Mouse (Mus musculus) hindbrain, embryonic 10.5 days (tissue): ENCODE results near the gene Frem1. TPM values are rescaled to one million over a fixed set of nuclear protein-coding genes. Genes with fewer than 3 reads are reported as not detected.
A peak's percentile ranks its signal among the peaks of the same experiment; 100 is the strongest.

Experiments used
- DNase-seq: peaks from one replicate; pipeline ENCODE4 v3.0.0-alpha.2; 2017; ENCODE audit warnings: low spot score
- H3K27ac ChIP-seq: fragments of 300-500 bp; sonication (generic); 2 replicates; pipeline ENCODE4 v1.5.1; 2016; ENCODE audit warnings: mild to moderate bottlenecking, moderate library complexity
- H3K27me3 ChIP-seq: fragments of 300-500 bp; sonication (generic); 2 replicates; pipeline ENCODE4 v1.6.1; 2016; ENCODE audit warnings: mild to moderate bottlenecking; ENCODE audit not compliant: poor library complexity, insufficient read depth, severe bottlenecking
- H3K36me3 ChIP-seq: fragments of 300-500 bp; sonication (generic); 2 replicates; pipeline ENCODE4 v1.6.1; 2016; ENCODE audit warnings: mild to moderate bottlenecking, moderate library complexity
- H3K4me1 ChIP-seq: fragments of 300-500 bp; sonication (generic); replicated peaks from 2 replicates; pipeline ENCODE4 v1.6.1; 2016; ENCODE audit warnings: mild to moderate bottlenecking
- H3K4me3 ChIP-seq: fragments of 300-500 bp; sonication (generic); 2 replicates; pipeline ENCODE4 v1.5.1; 2016; ENCODE audit warnings: mild to moderate bottlenecking, moderate library complexity
- H3K9me3 ChIP-seq: fragments of 300-500 bp; sonication (generic); 2 replicates; pipeline ENCODE4 v1.6.1; 2016; ENCODE audit warnings: mild to moderate bottlenecking, moderate library complexity
- WGBS: fragments of 180-500 bp; shearing (Covaris S2); methylation state at CpG from one replicate; pipeline ENCODE4 v1.1.7; 2016; 5-methylcytosine and 5-hydroxymethylcytosine counted together
- polyA plus RNA-seq: library from polyadenylated mRNA; unstranded; fragments of >200 nt; fragmentation: Nextera tagmentation; extraction: Ambion mirVana; gene quantifications from 2 replicates; pipeline ENCODE4 v1.2.1, GENCODE M21; 2016

The Frem1 gene
- polyA plus RNA-seq, 1 experiment from 2014 or later: 5.7 TPM

- no peak overlapping the region for H3K27ac ChIP-seq
- no peak overlapping the region for H3K4me3 ChIP-seq
- WGBS: 89% methylated on average over 8 of the region's 8 CpGs
- H3K9me3 ChIP-seq: no peaks in the 10 kb centered on the region
- no peak for DNase-seq
- peaks cover 24% of the 10 kb centered on the region for H3K36me3 ChIP-seq
- H3K4me1 ChIP-seq: no peaks in the 10 kb centered on the region; the same call in 1 of the 2 replicates
- no peaks in the 10 kb centered on the region for H3K27me3 ChIP-seq
Measured at GRCm38 (mm10) chr4:82946721-82947120, 105.4 kb downstream of the Frem1 start.

- Histone ChIP-seq H3K36me3 (peaks cover 24% of the 10 kb centered on the region), H3K4me3 (no peak overlapping the region), H3K9me3 (no peaks in the 10 kb centered on the region), H3K27ac (peak overlapping the region; percentile 69; the same call in 1 of the 2 replicates), H3K4me1 (no peaks in the 10 kb centered on the region; the same call in 1 of the 2 replicates), H3K27me3 (no peaks in the 10 kb centered on the region)
- WGBS: 77% methylated on average over 3 of the region's 3 CpGs
- DNase-seq: no peak
Measured at GRCm38 (mm10) chr4:82946276-82946612, 105.9 kb downstream of the Frem1 start.

- Histone ChIP-seq H3K4me3 (no peak overlapping the region), H3K9me3 (no peaks in the 10 kb centered on the region), H3K36me3 (peaks cover 24% of the 10 kb centered on the region), H3K4me1 (no peaks in the 10 kb centered on the region), H3K27me3 (no peaks in the 10 kb centered on the region), H3K27ac (peak overlapping the region; percentile 69; the same call in 1 of the 2 replicates)
- DNase-seq: no peak
- WGBS: 78% methylated on average over 9 of the region's 9 CpGs
Measured at GRCm38 (mm10) chr4:82945572-82946275, 106.4 kb downstream of the Frem1 start.

- peaks cover 21% of the 10 kb centered on the region for H3K36me3 ChIP-seq
- H3K4me3 ChIP-seq: no peak overlapping the region
- 92% methylated on average over 5 of the region's 5 CpGs for WGBS
- no peak overlapping the region for H3K27ac ChIP-seq
- H3K9me3 ChIP-seq: no peaks in the 10 kb centered on the region
- H3K27me3 ChIP-seq: no peaks in the 10 kb centered on the region
- no peak for DNase-seq
- no peaks in the 10 kb centered on the region for H3K4me1 ChIP-seq
Measured at GRCm38 (mm10) chr4:82940680-82941079, 111.5 kb downstream of the Frem1 start.

- Histone ChIP-seq H3K9me3 (no peaks in the 10 kb centered on the region), H3K4me3 (no peak overlapping the region), H3K36me3 (peaks cover 21% of the 10 kb centered on the region), H3K4me1 (no peaks in the 10 kb centered on the region), H3K27ac (no peak overlapping the region), H3K27me3 (no peaks in the 10 kb centered on the region)
- DNase-seq: no peak
- 87% methylated on average over 13 of the region's 13 CpGs for WGBS
Measured at GRCm38 (mm10) chr4:82940248-82940647, 111.9 kb downstream of the Frem1 start.

GRCm38 (mm10) chr4:82934308-82934707, 117.8 kb downstream of the Frem1 start:
- H3K27me3 ChIP-seq: no peaks in the 10 kb centered on the region
- peaks cover 8% of the 10 kb centered on the region; the same call in 1 of the 2 replicates for H3K36me3 ChIP-seq
- 0 out of 2 replicates have a peak, but pooled peaks cover 3% of the 10 kb centered on the region for H3K4me1 ChIP-seq
- peak overlapping the region; percentile 40; the same call in 1 of the 2 replicates for H3K27ac ChIP-seq
- DNase-seq: no peak
- H3K4me3 ChIP-seq: no peak overlapping the region
- 17% methylated on average over 5 of the region's 5 CpGs for WGBS
- no peaks in the 10 kb centered on the region for H3K9me3 ChIP-seq

- 17% methylated on average over 14 of the region's 14 CpGs for WGBS
- Histone ChIP-seq H3K9me3 (no peaks in the 10 kb centered on the region), H3K36me3 (0 out of 2 replicates have a peak, but pooled peaks cover 2% of the 10 kb centered on the region), H3K27ac (peak overlapping the region; percentile 64; the same call in 1 of the 2 replicates), H3K4me3 (0 out of 2 replicates have a peak overlapping the region, but pooled peaks have one; percentile 28), H3K27me3 (no peaks in the 10 kb centered on the region), H3K4me1 (0 out of 2 replicates have a peak, but pooled peaks cover 3% of the 10 kb centered on the region)
- peak; percentile 72 for DNase-seq
Measured at GRCm38 (mm10) chr4:82933698-82934210, 118.4 kb downstream of the Frem1 start.

GRCm38 (mm10) chr4:82930079-82930478, 122.1 kb downstream of the Frem1 start:
- Histone ChIP-seq H3K36me3 (peaks cover 9% of the 10 kb centered on the region; the same call in 1 of the 2 replicates), H3K27ac (no peak overlapping the region), H3K4me3 (no peak overlapping the region), H3K9me3 (no peaks in the 10 kb centered on the region), H3K4me1 (0 out of 2 replicates have a peak, but pooled peaks cover 3% of the 10 kb centered on the region), H3K27me3 (no peaks in the 10 kb centered on the region)
- whole genome bisulfite sequencing: 88% methylated on average over 5 of the region's 5 CpGs
- no peak for DNase-seq

- H3K4me3 ChIP-seq: no peak overlapping the region
- H3K27ac ChIP-seq: no peak overlapping the region
- DNase-seq: no peak
- H3K9me3 ChIP-seq: no peaks in the 10 kb centered on the region
- 86% methylated on average over 4 of the region's 4 CpGs for WGBS
- peaks cover 12% of the 10 kb centered on the region for H3K4me1 ChIP-seq
- H3K36me3 ChIP-seq: 0 out of 2 replicates have a peak, but pooled peaks cover 3% of the 10 kb centered on the region
- no peaks in the 10 kb centered on the region for H3K27me3 ChIP-seq
Measured at GRCm38 (mm10) chr4:82921962-82922361, 130.2 kb downstream of the Frem1 start.

- DNase-seq: no peak
- Histone ChIP-seq H3K27ac (no peak overlapping the region), H3K36me3 (no peaks in the 10 kb centered on the region), H3K4me1 (peaks cover 38% of the 10 kb centered on the region), H3K4me3 (no peak overlapping the region), H3K9me3 (no peaks in the 10 kb centered on the region), H3K27me3 (no peaks in the 10 kb centered on the region)
- 72% methylated on average over 2 of the region's 2 CpGs for WGBS
Measured at GRCm38 (mm10) chr4:82918625-82919024, 133.5 kb downstream of the Frem1 start.

GRCm38 (mm10) chr4:82916678-82917050, 135.5 kb downstream of the Frem1 start:
- peaks cover 38% of the 10 kb centered on the region for H3K4me1 ChIP-seq
- H3K9me3 ChIP-seq: no peaks in the 10 kb centered on the region
- peaks cover 8% of the 10 kb centered on the region; the same call in 1 of the 2 replicates for H3K36me3 ChIP-seq
- no peaks in the 10 kb centered on the region for H3K27me3 ChIP-seq
- peak overlapping the region; percentile 63 for H3K27ac ChIP-seq
- 0 out of 2 replicates have a peak overlapping the region, but pooled peaks have one; percentile 3 for H3K4me3 ChIP-seq
- 35% methylated on average over 5 of the region's 5 CpGs for WGBS
- DNase-seq: no peak

GRCm38 (mm10) chr4:82916003-82916677, 136.0 kb downstream of the Frem1 start:
- H3K9me3 ChIP-seq: no peaks in the 10 kb centered on the region
- H3K27ac ChIP-seq: peak overlapping the region; percentile 63
- WGBS: 36% methylated on average over 14 of the region's 14 CpGs
- peaks cover 38% of the 10 kb centered on the region for H3K4me1 ChIP-seq
- no peaks in the 10 kb centered on the region for H3K27me3 ChIP-seq
- H3K36me3 ChIP-seq: peaks cover 8% of the 10 kb centered on the region; the same call in 1 of the 2 replicates
- DNase-seq: peak; percentile 20
- H3K4me3 ChIP-seq: 0 out of 2 replicates have a peak overlapping the region, but pooled peaks have one; percentile 3

- 69% methylated on average over 7 of the region's 7 CpGs for WGBS
- no peak for DNase-seq
- Histone ChIP-seq H3K4me1 (peaks cover 35% of the 10 kb centered on the region), H3K27ac (peak overlapping the region; percentile 63), H3K9me3 (no peaks in the 10 kb centered on the region), H3K4me3 (no peak overlapping the region), H3K36me3 (peaks cover 8% of the 10 kb centered on the region; the same call in 1 of the 2 replicates), H3K27me3 (no peaks in the 10 kb centered on the region)
Measured at GRCm38 (mm10) chr4:82915576-82915975, 136.6 kb downstream of the Frem1 start.
